11 mouse cellular contexts compared by ENCODE assay signal in genomic region chr1:176730528-176730927, GRCm38 (mm10).
"Had no signal": no experiment of that assay in that cellular context is flagged by ENCODE, and none has a peak within 500 bp of the region (broad histone marks: within the 10 kb centered on the region; RNA-seq: fewer than 3 reads in every experiment).

No protein-coding gene starts in this region.

- ATAC-seq: intestine, embryonic 15.5 days; liver, embryonic 12.5 days had no signal

- DNase-seq: kidney, adult 18-20 months; kidney, postnatal 10 days; lung, postnatal 4 days; thymus, postnatal 36 days had no signal

- H3K4me3 ChIP-seq: intestine, embryonic 15.5 days; left cerebral cortex, adult 2 months; limb, embryonic 15.5 days; liver, embryonic 12.5 days; lung, embryonic 15.5 days; megakaryocyte, embryonic 14.5 days; midbrain, embryonic 12.5 days had no signal

- H3K4me1 ChIP-seq: intestine, embryonic 15.5 days; limb, embryonic 15.5 days; liver, embryonic 12.5 days; lung, embryonic 15.5 days; megakaryocyte, embryonic 14.5 days; midbrain, embryonic 12.5 days had no signal
